Mouse (Mus musculus): ENCODE measurements at regions not wholly inside any gene's neighbourhood (a gene's known extent, or its start where the extent isn't known, plus 50 kb on each side); places are given as distances from the start of the nearest gene placed in this dataset.

DNA sequence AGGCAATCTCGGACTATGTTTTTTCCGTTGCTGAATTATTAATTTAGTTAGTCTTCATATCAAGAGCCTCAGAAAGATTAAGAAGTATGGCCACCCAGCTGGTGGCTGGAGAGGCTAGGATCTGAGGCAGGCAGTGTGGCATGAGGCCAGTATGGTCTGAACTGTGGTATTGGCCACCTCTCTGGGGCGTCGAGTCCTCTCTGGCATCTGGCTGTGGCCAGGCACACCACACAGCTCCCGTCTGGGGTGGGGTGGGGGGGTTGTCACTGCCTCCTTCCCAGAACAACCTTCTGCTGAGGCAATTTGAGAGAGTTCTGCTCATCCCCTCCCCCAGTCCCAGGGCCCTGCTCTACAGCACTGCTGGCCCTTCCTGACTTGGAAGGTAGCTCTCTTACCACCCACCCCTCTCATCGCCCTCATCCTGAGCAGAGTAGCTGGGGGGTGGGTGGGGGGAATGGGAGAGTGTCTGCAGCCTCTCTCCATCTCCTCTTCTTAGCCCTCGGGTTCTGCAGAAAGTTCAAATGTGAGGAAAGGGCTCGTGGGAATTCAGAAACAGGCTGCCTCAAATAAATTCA, 103.2 kb downstream of the Vegfa start:
- DNase-seq (ENCODE audit: low spot score) = no peak

DNA sequence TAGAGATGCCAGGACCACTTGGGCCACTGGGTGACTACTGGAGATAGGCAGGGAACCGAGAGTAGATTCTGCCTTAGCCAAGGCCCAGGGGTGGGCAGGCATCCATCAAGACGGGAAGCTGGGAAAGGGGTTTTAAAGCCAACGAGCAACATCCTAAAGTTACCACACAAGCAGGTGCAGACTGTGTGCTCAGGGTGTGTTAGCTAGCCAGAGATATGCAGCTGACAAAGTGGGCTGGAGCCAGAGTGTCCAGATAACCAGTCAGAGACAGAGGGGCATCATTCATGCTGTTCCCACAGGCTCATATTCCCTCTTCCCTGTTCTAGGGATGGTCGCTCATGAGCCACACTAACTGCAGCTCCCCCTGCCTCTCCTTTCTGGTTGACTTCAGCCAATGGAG, 104.2 kb downstream of the Vegfa start:
- DNase-seq (ENCODE audit: low spot score) = no peak

DNA sequence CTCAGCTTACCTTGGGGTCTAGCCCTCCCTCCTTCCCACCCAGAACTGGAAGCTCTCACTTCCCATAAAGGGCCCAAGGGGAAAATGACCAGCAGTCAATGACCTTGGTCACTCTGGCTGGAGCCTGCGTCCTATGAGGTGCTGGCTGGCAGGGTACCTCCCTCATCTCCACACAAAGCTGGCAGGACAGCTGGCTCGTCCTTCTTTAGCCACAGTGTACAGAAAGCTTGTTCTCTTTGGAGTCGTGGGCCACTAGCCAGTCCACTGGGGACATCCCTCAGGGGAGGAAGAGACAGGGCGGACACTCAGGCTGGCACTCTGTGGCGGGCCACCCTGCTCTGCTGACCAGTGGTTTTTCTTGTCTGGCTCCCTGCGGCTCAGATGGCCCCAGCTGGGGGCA, 106.3 kb downstream of the Vegfa start:
- DNase-seq (ENCODE audit: low spot score) = no peak

DNA sequence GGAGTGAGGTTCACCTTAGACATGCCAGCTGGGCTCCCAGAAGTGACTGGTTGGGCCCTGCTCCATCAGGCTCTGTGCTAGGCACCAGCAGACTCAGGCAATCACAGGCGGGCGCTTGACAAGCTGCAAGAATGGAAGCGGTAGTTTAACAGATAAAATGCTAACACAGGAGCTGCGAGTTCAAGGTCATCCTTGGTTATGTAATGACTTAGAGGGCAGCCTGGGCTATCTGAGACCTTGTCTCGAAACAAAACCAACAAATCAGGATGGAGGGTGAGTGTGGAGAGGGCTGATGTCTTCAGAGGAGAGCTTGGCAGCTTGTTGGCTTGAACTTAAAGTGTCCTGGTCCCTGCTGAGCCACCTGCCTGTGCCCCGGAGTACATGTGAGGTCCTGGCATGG, 107.6 kb downstream of the Vegfa start:
- DNase-seq (ENCODE audit: low spot score) = no peak

DNA sequence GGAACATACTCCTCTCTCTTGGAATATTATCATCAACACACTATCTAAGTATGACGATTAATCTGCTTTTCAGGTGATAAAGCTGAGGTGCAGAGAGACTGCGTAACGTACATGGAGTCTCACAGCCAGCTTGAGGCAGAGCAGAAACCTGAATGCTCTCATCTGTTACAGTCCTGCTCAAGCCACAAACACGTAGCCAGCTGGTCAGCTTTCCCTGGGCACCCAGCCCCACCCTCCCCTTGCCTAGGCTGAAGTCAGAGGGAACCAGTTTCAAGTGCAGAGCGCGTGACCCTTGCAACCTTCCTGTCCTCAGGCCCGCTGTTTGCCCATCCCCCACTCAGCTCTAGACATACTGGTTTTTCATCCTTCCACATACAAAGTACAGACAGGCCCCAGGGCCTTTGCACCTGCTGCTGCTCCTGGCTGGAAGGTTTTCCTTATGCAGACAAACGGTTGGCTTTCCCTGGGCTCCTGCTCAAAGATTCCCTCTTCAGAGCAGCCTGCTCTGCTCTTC, 108.9 kb downstream of the Vegfa start:
- DNase-seq (ENCODE audit: low spot score) = no peak

DNA sequence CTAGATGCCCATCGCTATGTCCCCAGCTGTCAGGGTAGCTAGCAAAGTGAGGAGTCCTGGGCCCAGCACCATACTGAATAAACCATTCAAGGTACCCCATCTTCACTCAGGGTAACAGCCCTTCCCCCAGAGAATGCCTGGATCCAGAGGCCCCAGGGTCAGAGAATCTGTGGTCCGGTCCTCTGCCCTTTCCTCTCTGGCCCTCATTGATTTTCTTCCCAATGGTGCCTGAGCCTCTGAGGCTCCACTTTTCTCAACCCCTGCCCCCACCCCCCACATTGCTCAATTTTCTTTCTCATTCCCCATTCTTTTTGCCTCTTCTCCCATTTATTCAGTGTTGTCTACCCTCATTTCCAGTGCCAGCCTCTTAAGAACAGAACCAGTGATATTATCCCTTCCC, 114.5 kb downstream of the Vegfa start:
- no peak for DNase-seq (ENCODE audit: low spot score)

DNA sequence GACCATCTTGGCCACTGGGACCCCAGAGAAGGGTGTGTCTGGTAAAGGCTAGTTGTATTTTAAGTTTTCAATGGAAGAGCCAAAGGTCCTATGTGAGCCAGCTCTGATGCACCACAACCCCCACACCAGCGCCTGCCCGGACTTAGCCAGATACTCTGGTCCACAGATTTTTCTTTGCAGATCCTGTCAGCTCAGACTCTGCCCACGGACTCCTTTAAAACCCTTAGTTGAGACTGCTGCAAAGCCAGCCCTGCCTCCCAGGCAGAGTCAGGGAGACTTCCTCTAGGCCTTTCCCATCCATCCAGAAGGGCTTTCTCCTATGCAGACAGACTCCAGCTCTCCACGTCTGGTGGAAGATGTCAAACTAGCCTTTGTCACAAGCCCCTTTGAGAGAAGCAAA, 115.2 kb downstream of the Vegfa start:
- no peak for DNase-seq (ENCODE audit: low spot score)

DNA sequence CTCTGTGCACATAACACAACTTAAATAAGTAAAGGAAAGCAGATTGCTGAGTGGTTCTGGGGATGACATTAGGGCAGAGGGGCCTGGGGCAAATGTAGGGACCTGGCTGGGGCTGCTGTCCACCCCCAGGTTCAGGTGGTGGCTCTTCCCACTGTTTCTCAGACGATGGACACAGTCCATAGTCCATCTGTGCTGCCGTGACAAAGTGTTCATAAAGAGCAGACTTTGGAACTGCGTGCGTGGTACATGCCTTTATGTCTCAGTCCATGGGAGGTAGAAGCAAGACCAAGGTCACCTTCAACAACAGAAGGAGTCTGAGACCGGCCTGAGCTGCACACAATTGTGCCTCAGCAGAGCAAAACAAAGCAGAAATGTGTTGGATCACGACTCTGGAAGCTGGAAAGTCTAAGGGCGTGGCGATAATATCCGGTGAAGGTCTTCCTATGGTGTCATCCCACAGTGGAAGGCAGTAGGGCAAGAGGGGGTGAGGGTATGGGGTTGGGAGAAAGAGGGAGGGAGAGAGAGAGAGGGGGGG, 117.4 kb downstream of the Vegfa start:
- DNase-seq (ENCODE audit: low spot score) = no peak

DNA sequence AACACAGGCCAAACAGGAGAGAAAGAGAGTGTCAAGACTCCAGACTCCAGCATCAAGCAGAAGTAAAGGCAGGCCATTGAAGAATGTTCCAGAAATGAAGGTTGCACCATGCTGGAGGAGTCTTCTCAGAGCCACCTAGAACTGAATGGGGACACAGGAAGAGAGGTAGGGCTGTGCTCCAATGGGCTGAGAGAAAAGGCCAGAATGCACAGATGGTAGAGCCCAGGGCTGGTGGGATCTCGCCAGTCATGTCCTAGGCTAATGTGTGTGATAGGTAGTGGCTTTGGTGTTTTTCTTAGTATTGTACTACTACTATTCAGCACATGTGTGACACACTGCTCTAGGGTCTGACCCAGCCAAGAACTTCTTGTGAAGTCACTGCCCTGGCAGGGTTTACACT, 117.9 kb downstream of the Vegfa start:
- no peak for DNase-seq (ENCODE audit: low spot score)

DNA sequence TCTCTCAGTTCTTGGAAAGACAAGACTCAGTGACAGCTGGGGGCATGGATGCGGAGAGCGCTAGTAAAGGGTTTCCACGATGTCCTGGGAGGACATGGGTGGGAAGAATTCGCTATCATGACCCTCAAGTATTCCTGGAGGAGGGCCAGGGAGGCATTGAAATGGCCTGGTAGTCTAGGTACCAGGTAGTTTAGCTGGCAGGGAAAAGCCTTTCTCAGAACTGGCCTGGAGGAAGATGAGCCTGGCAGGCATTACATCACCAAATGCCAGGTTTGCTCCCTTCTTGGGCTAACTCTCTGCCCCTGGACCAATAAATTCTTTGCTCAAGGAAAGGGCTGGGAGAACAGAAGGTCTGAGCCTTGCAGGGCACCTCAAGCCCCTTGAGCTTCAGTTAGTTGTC, 118.5 kb downstream of the Vegfa start:
- no peak for DNase-seq (ENCODE audit: low spot score)

DNA sequence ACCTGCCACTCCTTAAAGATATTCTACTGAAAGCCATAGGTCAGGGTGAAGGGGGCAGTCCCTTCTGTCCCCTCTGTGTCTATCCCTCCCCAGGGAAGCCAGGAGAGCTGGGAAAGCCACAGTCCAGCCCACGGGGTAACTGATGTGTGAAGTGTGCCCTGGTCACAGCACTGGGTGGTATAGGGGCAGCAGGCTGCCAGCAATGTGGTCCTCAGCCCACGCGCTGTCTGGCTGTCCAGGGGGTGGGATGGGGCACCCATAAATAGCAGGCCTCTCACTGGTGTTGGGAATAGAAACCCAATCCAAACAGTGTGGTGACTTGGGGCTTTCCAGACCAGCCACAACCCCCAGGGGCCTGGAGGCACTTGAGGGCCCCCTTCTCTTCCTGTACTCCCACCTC, 120.0 kb downstream of the Vegfa start:
- DNase-seq (ENCODE audit: low spot score) = no peak

DNA sequence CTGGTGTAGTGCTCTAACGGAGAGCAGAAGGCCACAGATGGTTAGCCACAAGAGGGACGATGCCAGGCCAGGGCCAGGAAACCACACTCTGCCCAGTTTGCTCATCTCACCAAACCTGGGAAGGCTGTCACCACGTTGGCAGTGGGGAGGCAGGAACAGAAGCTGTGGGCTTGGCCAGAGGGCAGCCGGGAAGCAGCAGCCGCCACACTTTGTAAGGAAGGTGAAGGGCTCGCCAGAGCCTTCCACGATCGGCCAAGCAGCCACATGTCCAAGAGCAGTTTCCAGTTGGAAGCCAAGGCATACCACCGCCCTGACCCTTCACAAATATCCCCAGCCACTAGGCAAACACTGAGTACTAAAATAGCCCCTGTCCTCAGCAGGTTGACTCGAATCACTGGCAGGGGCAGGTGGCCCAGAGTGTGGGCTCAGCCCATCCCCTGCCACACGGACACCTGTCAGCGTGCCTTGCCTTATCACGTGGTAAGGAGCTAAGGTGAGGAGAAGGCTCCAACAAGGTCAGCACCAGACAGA, 120.9 kb downstream of the Vegfa start:
- no peak for DNase-seq (ENCODE audit: low spot score)

DNA sequence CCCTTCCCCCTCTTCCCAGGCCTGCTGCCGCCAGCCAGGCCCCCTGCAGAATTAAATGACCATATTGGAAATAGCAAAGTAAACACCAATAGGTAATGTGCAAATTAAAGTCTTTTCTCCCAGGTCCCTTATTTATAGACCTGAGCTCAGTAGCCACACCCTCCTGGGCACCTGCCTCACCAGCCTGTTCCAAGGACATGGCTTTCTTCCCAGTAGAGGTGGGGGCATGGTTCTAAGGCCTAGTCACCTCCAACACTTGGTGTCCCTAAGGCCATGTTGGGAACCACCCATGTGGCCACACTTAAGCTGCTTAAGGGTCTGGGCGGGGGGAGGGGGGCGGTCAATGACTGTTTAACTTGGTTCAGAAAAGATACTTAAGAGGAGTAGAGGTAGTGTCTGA, 121.9 kb downstream of the Vegfa start:
- no peak for DNase-seq (ENCODE audit: low spot score)

DNA sequence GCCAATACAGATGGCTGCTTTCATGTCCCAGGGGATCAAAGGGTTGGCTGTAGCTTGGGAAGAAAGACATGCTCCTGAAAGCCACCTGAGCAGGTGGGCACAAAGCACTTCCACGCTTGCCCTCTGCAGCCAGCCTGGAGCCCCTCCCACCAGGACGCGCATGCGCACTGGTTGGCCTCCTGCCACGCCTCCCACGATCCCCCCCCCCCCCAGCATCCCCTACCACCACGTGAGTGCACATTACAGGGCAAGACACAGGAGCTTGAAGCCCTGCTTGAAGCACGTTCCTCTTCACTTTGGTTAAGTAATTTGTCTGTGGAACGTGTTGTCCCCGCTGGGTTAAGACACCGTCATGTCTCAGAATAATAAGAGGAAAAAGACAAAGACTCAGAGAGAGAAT, 124.6 kb downstream of the Vegfa start:
- no peak for DNase-seq (ENCODE audit: low spot score)

DNA sequence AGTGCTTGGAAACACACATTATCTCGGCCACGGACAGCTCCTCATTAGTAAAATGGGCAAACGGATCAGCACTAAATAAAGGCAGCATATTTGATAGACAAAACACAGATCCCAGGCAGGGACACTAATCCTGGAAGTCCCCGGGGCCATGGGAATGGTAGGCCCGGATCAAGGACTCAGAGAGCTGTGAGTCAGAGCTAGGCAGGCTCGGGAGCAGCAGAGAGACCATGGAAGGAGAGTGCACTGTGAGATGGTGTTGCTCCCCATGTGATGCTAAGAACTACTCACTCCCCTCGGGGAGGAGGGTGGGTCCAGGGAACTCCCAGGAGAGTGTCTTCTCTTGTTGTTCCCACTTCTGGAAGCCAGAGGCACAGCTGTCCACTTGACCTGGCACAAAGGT, 126.6 kb downstream of the Vegfa start:
- DNase-seq (ENCODE audit: low spot score) = no peak

DNA sequence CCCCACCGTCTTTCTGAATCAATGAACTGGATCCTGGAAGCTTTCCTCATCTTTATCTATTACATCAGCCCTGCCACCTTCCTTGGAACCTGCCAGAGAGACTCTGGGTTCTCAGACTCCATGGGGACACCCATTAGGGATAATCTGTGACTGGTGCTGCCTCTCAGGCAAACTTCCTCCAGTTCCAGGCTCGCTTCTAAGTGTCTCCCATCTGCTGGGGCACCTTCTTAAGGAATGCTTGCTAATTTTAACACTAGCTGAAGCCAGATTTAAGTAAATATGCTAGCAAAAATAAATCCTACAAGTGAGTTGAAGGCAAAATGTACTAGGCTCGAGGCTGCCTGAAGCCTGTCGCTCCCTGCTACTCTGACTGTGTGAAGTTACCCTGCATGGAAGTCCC, 127.9 kb downstream of the Vegfa start:
- DNase-seq (ENCODE audit: low spot score) = no peak

DNA sequence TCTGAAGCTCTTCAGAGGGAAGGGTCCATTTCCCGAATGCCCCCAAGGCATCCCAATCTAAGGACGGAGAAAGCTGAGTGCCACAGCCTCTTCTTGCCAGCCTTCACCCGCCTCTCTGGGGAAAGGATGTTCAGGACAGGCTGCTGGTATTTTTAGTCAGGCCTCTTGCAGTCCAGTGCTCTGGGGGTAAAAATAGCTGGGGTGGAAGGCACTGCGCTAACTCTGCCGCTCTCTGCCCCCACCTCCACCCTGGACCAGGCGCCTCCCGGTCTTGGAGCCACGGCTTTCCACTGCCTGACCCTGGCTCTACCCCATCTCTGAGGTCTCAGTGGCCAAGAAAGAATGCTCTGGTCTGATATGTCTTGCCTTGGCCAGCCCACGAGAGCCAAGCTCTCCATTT, 128.9 kb downstream of the Vegfa start:
- DNase-seq (ENCODE audit: low spot score) = no peak

DNA sequence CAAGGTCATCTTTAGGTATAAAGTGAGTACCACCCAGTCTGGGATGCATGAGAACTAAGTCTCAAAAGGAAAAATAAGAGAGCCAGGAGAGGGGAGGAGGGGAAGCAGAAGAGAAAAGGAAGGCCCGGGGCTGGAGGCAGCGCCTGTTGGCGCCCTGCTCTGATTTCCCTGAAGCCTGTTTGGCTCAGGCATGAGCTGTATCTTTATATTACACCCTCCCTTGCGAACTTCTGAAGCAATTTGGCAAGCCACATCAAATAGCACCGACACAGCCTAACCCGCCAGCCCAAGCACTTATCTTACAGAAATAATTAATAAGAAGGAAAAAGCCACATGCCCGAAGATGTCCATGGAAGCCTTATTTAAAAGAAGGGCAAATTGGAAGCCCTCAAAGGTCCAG, 129.5 kb downstream of the Vegfa start:
- no peak for DNase-seq (ENCODE audit: low spot score)

DNA sequence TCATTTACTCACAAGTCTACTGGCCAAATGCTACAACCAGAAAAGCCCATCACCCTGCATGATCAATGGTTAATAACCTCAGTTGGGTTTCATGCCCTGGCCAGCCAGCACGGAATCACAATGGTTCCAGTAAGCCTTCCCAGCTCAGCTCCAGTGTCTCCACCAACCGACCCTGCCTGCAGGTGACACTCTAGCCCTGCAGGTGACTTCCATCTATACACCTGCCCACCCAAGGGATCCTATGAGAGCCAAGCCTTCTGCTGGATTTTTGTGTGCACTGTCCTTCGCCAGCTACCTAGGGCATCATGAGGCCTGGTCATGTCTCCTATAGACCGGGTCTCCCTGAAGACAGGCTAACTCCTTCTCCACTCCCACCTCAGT, 135.3 kb downstream of the Vegfa start:
- no peak for DNase-seq (ENCODE audit: low spot score)

DNA sequence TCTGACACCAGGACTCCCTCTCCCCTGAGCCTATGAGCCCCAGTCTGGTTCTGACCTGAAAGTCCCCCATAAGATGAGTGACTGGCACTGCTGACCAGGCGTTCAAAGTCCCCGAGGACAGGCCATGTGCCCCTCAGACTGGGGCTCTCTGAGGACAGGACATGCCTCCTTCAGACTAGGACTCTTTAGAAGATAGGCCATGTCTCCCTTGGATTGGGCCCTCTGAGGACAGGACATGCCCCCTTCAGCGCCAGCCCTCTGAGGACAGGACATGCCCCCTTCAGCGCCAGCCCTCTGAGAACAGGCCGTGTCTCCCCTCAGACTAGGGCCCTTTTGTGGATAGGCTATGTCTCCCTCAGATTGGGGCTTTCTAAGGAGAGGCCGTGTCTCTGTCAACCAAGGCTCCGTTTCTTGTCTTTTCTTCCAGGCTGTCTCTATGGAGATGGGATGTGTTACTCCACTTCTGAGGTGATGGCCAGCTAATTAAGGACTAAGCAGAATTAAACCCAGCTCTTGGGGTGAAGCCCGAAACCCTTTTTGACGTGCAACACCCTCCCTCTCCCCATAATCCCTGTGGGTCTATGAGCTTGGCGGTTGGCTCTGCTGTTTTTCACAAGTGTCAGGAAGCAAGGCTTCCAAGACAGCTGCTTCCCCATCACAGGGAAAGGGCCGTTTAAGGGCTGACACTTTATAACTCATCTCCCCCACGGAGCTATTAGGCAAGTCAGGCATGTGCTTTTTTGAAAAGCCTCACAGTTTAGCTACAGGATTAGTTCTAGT, 135.8 kb downstream of the Vegfa start:
- DNase-seq (ENCODE audit: low spot score) = no peak

DNA sequence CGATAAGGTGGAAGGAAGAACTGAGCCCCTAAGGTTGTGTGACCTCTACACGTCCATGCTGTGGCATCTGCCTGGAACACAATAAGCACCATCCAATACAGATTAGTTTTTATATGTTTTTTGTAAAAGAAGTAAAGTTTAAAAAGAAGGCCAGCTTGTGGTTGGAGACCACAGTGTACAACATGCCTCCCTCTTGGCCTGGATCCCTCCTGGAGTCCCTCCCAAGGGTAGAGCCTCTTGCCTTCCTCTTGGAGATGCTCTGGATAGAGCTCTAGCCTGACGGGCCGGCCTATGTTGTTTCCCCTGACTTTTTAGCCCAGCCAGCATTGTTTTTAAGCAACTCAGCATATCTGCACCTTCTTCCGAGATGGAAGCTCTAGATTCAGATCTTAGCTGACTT, 138.0 kb downstream of the Vegfa start:
- DNase-seq (ENCODE audit: low spot score) = no peak

DNA sequence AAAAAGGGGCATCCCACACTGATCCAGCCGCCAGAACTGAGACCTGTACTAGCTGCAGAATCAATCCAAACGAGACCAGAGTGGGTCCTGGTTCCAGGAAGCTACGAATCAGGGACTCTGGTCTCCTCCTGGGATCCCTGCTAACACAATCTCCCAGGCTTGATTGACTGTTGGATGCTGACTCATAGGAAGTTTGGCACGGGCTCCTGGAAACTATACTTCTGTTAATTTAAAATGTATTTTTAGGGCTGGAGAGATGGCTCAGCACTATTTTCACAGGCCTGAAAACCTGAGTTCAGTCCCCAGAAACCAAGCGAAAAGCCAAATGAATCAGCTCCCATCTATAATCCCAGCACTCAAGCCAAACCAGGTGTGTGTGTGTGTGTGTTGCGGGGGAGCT, 138.5 kb downstream of the Vegfa start:
- no peak for DNase-seq (ENCODE audit: low spot score)

DNA sequence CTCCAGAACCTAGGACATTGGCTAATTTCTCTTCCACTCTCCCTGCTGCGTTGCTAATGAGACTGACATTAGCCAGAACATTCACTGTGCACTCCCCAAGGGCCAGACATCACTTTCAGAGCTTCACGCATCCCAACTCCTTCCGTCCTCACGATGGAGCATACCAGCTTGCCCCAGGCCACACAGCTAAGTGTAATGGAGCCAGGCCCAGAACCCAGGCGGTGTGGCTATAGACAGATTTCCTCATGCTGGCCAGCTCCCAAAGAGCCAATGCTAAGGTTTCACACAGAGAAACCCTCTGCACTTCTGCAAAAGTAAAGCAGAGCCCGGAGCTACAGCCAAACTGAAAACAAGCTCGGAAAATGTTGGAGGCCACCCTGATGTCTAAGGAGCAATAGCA, 139.1 kb downstream of the Vegfa start:
- DNase-seq (ENCODE audit: low spot score) = no peak

DNA sequence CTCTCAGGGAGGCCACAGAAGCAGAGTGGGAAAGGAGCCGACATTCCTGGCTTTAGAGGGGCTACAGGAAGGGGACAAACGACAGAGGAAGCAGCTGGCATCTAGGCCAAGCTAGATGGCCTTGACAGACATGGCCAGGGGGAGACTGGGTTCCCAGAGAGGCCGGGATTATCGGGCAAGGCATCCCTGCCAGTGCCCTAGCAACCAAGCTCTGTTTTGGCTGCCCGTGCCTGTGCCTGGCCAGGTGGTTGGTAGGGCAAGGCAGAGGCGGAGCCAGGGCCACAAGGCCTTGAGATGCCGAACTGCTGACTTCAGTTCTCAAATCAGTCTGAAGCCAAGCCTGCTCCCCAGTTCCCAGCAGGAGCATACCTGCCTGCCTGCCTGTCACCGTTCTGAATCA, 142.7 kb downstream of the Vegfa start:
- no peak for DNase-seq (ENCODE audit: low spot score)

All from urinary bladder, postnatal 25 days (tissue).